Mouse (Mus musculus) erythroblast, embryonic 14.5 days (primary cell): ENCODE measurements around the gene Vmn1r21.

Experiments
- GATA1 ChIP-seq: IDR thresholded peaks from 2 replicates; pipeline ENCODE4 v1.6.1; 2012; ENCODE audit warnings: low read length, inconsistent platforms, mixed read lengths
- TAL1 ChIP-seq: IDR thresholded peaks from 3 replicates; pipeline ENCODE4 v1.6.1; 2012; ENCODE audit warnings: low read length, inconsistent platforms, mixed read lengths

DNA sequence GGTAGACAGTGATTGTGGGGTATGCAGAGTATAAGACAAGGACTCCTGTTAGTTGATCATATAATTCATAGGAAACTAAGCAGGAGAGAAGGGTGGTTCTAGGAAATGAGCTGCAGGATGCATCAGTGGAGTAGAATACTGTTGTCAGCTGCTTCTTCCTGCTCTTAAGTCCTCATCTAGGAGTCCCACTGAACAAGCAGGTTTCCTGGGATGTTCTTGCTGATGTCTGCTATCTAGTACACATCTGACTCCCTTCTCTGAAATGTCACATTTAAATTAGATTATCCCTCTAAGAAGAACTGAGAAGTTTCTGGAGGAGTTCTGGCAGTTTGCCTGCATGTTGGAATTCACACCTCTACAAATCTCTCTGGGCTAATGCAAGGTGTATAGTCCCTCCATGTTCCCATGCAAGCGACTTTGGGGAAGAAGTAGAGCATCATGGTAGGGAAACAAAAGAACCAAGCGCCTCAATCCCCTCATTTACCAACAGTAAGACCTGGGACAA, 35.7 kb downstream of the Vmn1r21 start:
- TF ChIP-seq TAL1 (no peak), GATA1 (no peak)
